Mouse (Mus musculus) hindbrain, embryonic 16.5 days (tissue): ENCODE results near the gene H2-M2. TPM values are rescaled to one million over a fixed set of nuclear protein-coding genes. Genes with fewer than 3 reads are reported as not detected.
"Not testable (repeated sequence)": the region's sequence is repeated elsewhere in the genome, so short reads cannot be mapped to it uniquely, and the experiment has no call there.

Experiments
- ATAC-seq: fragments of 200-750 bp; cut with Nextera tagmentation; 2 replicates; pipeline ENCODE4 v1.8.0; 2017; ENCODE audit warnings: moderate TSS enrichment, moderate library complexity
- H3K27ac ChIP-seq: fragments of 300-500 bp; sonication (generic); 2 replicates; pipeline ENCODE4 v1.5.1; 2014; ENCODE audit warnings: low read depth, mild to moderate bottlenecking, control low read depth, low read length, moderate library complexity
- H3K27me3 ChIP-seq: fragments of 300-500 bp; sonication (generic); replicated peaks from 2 replicates; pipeline ENCODE4 v1.6.1; 2014; ENCODE audit warnings: low read length; ENCODE audit not compliant: control insufficient read depth, insufficient read depth
- H3K36me3 ChIP-seq: fragments of 300-500 bp; sonication (generic); 2 replicates; pipeline ENCODE4 v1.6.1; 2014; ENCODE audit warnings: mild to moderate bottlenecking, low read length, moderate library complexity, mixed read lengths; ENCODE audit not compliant: control insufficient read depth, insufficient read depth
- H3K4me1 ChIP-seq: fragments of 300-500 bp; sonication (generic); 2 replicates; pipeline ENCODE4 v1.6.1; 2014; ENCODE audit warnings: low read depth, low read length; ENCODE audit not compliant: control insufficient read depth, insufficient read depth
- H3K4me2 ChIP-seq: fragments of 300-500 bp; sonication (generic); 2 replicates; pipeline ENCODE4 v1.6.1; 2014; ENCODE audit warnings: mild to moderate bottlenecking, low read length, control low read depth, moderate library complexity
- H3K4me3 ChIP-seq: fragments of 300-500 bp; sonication (generic); 2 replicates; pipeline ENCODE4 v1.5.1; 2014; ENCODE audit warnings: mild to moderate bottlenecking, low read length, control low read depth, moderate library complexity
- H3K9ac ChIP-seq: fragments of 300-500 bp; sonication (generic); 2 replicates; pipeline ENCODE4 v1.6.1; 2014; ENCODE audit warnings: low read depth, mild to moderate bottlenecking, control low read depth, low read length, moderate library complexity
- H3K9me3 ChIP-seq: fragments of 300-500 bp; sonication (generic); 2 replicates; pipeline ENCODE4 v1.6.1; 2014; ENCODE audit warnings: mild to moderate bottlenecking, low read length, moderate library complexity; ENCODE audit not compliant: control insufficient read depth
- WGBS: fragments of 180-500 bp; shearing (Covaris S2); extraction: QIAGEN DNeasy Blood & Tissue Kit; methylation state at CpG from one replicate; pipeline ENCODE4 v1.1.7; 2014; 5-methylcytosine and 5-hydroxymethylcytosine counted together
- polyA plus RNA-seq: library from polyadenylated mRNA; unstranded; fragments of >200 nt; fragmentation: Nextera tagmentation; extraction: Ambion mirVana; gene quantifications from 2 replicates; pipeline ENCODE4 v1.2.1, GENCODE M21; 2015

Gene H2-M2
- polyA plus RNA-seq = not detected in 2 replicates

DNA sequence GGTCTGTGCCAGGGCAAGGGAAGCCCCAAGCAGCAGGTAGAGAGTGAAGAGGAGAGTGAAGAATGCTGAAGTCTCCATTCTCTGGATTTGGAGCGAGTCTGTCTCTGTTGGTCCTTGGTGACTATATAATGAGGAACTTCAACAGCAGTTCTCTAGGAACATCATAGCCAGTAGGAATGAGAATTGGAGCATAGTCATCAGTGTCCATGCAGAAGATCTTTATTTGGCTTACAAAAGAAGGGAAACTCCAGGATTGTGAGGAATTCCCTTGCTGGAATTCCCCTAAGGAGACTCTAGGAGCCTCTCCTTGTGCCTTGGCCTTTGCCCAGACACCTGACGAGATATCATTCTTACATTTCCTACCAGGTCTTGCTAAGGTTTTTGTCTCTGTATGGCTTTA lies at the start of gene H2-M2:
Gene H2-M2, minus strand, starts transcription at position 101 of the 400 bp plus-strand sequence.
- Histone ChIP-seq H3K4me3 (no peak within 1 kb of the TSS), H3K9me3 (no peaks in the 10 kb centered on the region; the same call in 1 of the 2 replicates), H3K27me3 (no peaks in the 10 kb centered on the region), H3K4me2 (no peak within 1 kb of the TSS), H3K36me3 (no peaks in the 10 kb centered on the region), H3K9ac (no peak within 1 kb of the TSS), H3K27ac (no peak within 1 kb of the TSS), H3K4me1 (no peaks in the 10 kb centered on the region)
- WGBS = 67% methylated on average over 2 of the region's 2 CpGs
- ATAC-seq = no peak

DNA sequence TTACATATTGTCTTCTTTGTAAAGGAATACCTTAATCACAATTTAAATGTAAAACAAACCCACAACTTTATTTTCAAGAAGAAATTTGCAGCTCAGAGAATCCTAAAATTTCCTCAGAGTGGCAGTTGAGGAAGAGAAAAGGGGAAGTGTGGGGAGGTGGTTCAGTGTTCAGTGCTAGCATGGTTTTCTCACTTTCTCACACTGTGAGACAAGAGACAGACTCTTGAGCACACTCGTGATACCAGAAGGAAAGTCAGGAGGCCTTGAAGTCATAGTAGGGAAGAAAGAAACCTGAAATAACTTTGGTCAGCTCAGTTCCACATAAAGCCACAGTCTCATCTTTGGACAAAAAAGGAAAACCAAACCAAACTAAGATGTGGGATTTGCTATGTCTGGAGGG lies 42.1 kb upstream of the H2-M2 start:
- ATAC-seq, H3K4me1 ChIP-seq, H3K9me3 ChIP-seq, H3K9ac ChIP-seq, H3K27ac ChIP-seq, H3K4me3 ChIP-seq, H3K36me3 ChIP-seq, H3K27me3 ChIP-seq, H3K4me2 ChIP-seq: not testable (repeated sequence)
- WGBS = 74% methylated on average over 1 of the region's 1 CpGs

DNA sequence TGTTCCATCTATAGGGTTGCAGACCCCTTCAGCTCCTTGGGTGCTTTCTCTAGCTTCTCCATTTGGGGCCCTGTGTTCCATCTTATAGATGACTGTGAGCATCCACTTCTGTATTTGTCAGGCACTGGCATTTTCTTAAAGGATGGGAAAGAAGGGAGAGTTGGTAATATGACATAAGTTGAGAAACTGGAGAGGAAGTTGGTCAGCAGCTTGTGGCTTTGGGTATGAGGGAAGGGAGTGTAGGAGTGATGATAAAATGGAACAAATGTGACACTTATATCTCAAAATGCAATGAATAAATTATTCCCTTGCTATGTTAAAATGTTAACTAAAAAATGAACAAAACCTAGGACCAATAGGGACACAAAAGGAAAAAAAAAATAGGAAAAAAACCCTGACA lies 41.3 kb upstream of the H2-M2 start:
- not testable (repeated sequence) for H3K27ac ChIP-seq, H3K4me2 ChIP-seq, H3K9ac ChIP-seq, H3K4me3 ChIP-seq, H3K9me3 ChIP-seq, H3K4me1 ChIP-seq, H3K27me3 ChIP-seq, H3K36me3 ChIP-seq, ATAC-seq

DNA sequence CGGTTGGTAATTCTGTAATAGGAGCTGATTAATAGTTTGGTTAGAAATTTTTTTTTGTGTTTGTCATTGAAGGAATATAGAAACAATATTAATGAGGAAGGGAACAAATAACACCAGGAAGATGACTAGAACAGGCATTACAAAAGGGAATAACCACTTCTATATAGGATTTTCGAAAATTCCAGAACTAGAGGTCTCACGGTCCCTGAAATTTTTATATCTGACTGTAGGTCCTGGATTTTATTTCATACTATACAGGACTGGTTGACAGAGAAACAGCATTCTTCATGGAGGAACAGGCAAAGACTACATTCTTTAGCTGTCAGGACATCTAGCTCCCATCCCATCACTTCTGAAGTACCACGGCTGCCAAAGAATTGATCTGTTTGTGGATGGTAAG lies 24.4 kb upstream of the H2-M2 start, which contains the start of gene Olfr111:
Gene Olfr111, plus strand, starts transcription at position 301 of the 400 bp plus-strand sequence.
- no peak for ATAC-seq
- H3K4me2 ChIP-seq = no peak within 1 kb of the TSS
- no peak within 1 kb of the TSS for H3K27ac ChIP-seq
- no peak within 1 kb of the TSS for H3K9ac ChIP-seq
- no peaks in the 10 kb centered on the region for H3K4me1 ChIP-seq
- H3K36me3 ChIP-seq = no peaks in the 10 kb centered on the region
- no peaks in the 10 kb centered on the region for H3K9me3 ChIP-seq
- H3K4me3 ChIP-seq = no peak within 1 kb of the TSS
- 87% methylated on average over 4 of the region's 4 CpGs for WGBS
- H3K27me3 ChIP-seq = no peaks in the 10 kb centered on the region

DNA sequence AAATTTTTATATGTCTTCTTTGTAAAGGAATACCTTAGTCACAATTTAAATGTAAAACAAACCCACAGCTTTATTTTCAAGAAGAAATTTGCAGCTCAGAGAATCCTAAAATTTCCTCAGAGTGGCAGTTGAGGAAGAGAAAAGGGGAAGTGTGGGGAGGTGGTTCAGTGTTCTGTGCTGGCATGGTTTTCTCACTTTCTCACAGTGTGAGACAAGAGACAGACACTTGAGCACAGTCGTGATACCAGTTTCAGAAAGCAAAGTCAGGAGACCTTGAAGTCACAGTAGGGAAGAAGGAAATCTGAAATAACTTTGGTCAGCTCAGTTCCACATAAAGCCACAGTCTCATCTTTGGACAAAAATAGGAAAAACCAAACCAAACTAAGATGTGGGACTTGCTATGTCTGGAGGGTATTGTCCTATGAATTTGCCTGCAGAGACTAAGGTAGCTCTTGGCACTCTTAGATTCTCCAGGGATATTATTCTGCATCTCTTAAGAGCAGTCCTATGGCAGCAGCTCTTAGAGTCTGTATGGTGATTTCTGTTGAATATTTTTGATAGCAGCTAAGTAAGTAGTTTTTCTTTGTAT lies 8.7 kb upstream of the H2-M2 start, which contains the start of gene Olfr110:
Gene Olfr110, plus strand, starts transcription at position 539 of the 589 bp plus-strand sequence.
- no peak for ATAC-seq
- Histone ChIP-seq H3K4me2 (no peak within 1 kb of the TSS), H3K4me3 (no peak within 1 kb of the TSS), H3K9ac (no peak within 1 kb of the TSS), H3K9me3 (no peaks in the 10 kb centered on the region), H3K36me3 (no peaks in the 10 kb centered on the region), H3K27ac (no peak within 1 kb of the TSS), H3K4me1 (no peaks in the 10 kb centered on the region), H3K27me3 (no peaks in the 10 kb centered on the region)
- 62% methylated on average over 1 of the region's 1 CpGs for WGBS

DNA sequence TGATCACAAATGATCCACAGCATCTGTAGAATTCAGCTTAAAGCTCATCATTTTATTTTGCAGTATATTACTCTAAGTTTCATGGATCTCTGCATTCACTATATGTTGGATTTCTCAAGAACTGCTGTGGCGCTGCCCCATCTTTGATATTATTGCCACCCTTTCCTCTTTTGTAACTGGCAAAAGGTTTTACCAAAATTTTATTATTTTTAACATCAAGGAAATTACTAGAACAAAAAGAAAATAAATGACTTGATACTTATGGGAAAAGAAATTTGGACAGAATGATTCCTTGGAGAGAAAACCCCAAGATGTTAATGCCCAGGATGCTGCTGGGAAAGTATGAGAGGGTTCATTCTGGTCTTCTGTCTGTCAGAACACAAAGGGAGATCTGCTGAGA lies 24.7 kb downstream of the H2-M2 start, which contains the start of gene Olfr109:
Gene Olfr109, plus strand, starts transcription at position 301 of the 400 bp plus-strand sequence.
- Histone ChIP-seq H3K4me1 (no peaks in the 10 kb centered on the region), H3K9me3 (no peaks in the 10 kb centered on the region), H3K27ac (no peak within 1 kb of the TSS), H3K4me2 (no peak within 1 kb of the TSS), H3K27me3 (no peaks in the 10 kb centered on the region), H3K4me3 (no peak within 1 kb of the TSS), H3K36me3 (no peaks in the 10 kb centered on the region), H3K9ac (no peak within 1 kb of the TSS)
- ATAC-seq = no peak
- 96% methylated on average over 1 of the region's 1 CpGs for WGBS

DNA sequence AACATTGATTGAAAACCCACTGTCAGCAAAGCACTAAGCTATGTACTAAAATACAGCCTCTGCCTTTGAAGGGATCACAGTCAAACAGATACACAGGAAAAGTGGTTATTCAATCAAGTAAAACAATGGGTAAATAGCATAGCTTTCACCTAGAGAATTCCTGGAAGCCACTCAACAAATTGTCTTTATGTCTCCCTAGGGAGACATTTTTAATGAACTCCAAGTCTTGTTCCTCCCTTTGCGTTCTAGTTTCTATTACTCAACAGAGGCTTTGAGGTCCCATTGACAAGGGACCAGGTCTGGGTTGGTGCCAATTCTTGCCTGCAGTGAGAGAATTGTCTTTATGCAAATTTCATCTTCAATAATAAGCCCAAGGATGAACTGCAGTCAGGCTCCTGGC lies 38.2 kb downstream of the H2-M2 start, which contains the start of gene Olfr108:
Gene Olfr108, plus strand, starts transcription at position 301 of the 400 bp plus-strand sequence.
- H3K9ac ChIP-seq = no peak within 1 kb of the TSS
- H3K4me2 ChIP-seq = no peak within 1 kb of the TSS
- H3K4me1 ChIP-seq = no peaks in the 10 kb centered on the region
- no peak for ATAC-seq
- H3K27me3 ChIP-seq = no peaks in the 10 kb centered on the region
- no peaks in the 10 kb centered on the region for H3K9me3 ChIP-seq
- H3K27ac ChIP-seq = no peak within 1 kb of the TSS
- no peak within 1 kb of the TSS for H3K4me3 ChIP-seq
- no peaks in the 10 kb centered on the region for H3K36me3 ChIP-seq
- WGBS = 80% methylated on average over 1 of the region's 1 CpGs

Other genes starting within 250 kb of the H2-M2 start
- gene Olfr97, start 246.2 kb downstream of the H2-M2 start, polyA plus RNA-seq = not detected in 2 replicates
- not detected in 2 replicates for gene Olfr98, start 219.8 kb downstream of the H2-M2 start, polyA plus RNA-seq
- 1.5 and 1.6 TPM in 2 replicates for gene H2-M3, start 213.3 kb downstream of the H2-M2 start, polyA plus RNA-seq
- gene Olfr99, start 200.1 kb downstream of the H2-M2 start, polyA plus RNA-seq = not detected in 2 replicates
- gene Olfr101, start 179.2 kb downstream of the H2-M2 start, polyA plus RNA-seq = not detected in 2 replicates
- not detected in 2 replicates for gene Olfr102, start 166.5 kb downstream of the H2-M2 start, polyA plus RNA-seq
- gene Olfr103, start 143.9 kb downstream of the H2-M2 start, polyA plus RNA-seq = not detected in 2 replicates
- gene Olfr104-ps, start 124.0 kb downstream of the H2-M2 start, polyA plus RNA-seq = not detected in 2 replicates
- gene Olfr105-ps, start 104.5 kb downstream of the H2-M2 start, polyA plus RNA-seq = not detected in 2 replicates
- gene Olfr106-ps, start 93.2 kb downstream of the H2-M2 start, polyA plus RNA-seq = not detected in 2 replicates
- gene Olfr107, start 84.3 kb downstream of the H2-M2 start, polyA plus RNA-seq = not detected in 2 replicates
- not detected in 2 replicates for gene Olfr108, start 38.1 kb downstream of the H2-M2 start, polyA plus RNA-seq
- gene Olfr109, start 24.6 kb downstream of the H2-M2 start, polyA plus RNA-seq = not detected in 2 replicates
- not detected in 2 replicates for gene Olfr110, start 8.9 kb upstream of the H2-M2 start, polyA plus RNA-seq
- not detected in 2 replicates for gene Olfr111, start 24.5 kb upstream of the H2-M2 start, polyA plus RNA-seq
- gene Olfr112, start 85.9 kb upstream of the H2-M2 start, polyA plus RNA-seq = not detected in 2 replicates
- gene Olfr113, start 94.1 kb upstream of the H2-M2 start, polyA plus RNA-seq = not detected in 2 replicates
- not detected in 2 replicates for gene Olfr114, start 109.2 kb upstream of the H2-M2 start, polyA plus RNA-seq
- gene Olfr115, start 143.6 kb upstream of the H2-M2 start, polyA plus RNA-seq = not detected in 2 replicates
- gene Olfr116, start 143.6 kb upstream of the H2-M2 start, polyA plus RNA-seq = not detected in 2 replicates
- gene Olfr117, start 180.2 kb upstream of the H2-M2 start, polyA plus RNA-seq = not detected in 2 replicates
- gene Olfr118, start 183.4 kb upstream of the H2-M2 start, polyA plus RNA-seq = not detected in 2 replicates
- not detected in 2 replicates for gene Olfr119, start 213.0 kb upstream of the H2-M2 start, polyA plus RNA-seq
- gene Olfr120, start 238.3 kb upstream of the H2-M2 start, polyA plus RNA-seq = not detected in 2 replicates